Mouse (Mus musculus) inflammation-experienced regulatory T-cells, adult 16 weeks (primary cell): Measurements from ENCODE around the gene Gm14434. TPM values are rescaled to one million over a fixed set of nuclear protein-coding genes. Genes with fewer than 3 reads are reported as not detected.

Source experiments
- polyA plus RNA-seq: library from polyadenylated mRNA; unstranded; fragments of 100-300 nt; shearing (Covaris generic); gene quantifications from one replicate; pipeline ENCODE4 v1.2.1, GENCODE M21; 2017

The Gm14434 gene
- 5.3 TPM for polyA plus RNA-seq

GRCm38 (mm10) chr2:176486683-176487082 is at the start of gene Gm14434:
TSS of gene Gm14434 (minus strand) at chr2:176486783.

GRCm38 (mm10) chr2:176520756-176521155 is 34.2 kb upstream of the Gm14434 start, which contains the start of gene Zfp967:
TSS of gene Zfp967 (plus strand) at chr2:176521056.

GRCm38 (mm10) chr2:176423294-176423693 is 63.3 kb downstream of the Gm14434 start, which contains the start of gene Gm14435:
TSS of gene Gm14435 (plus strand) at chr2:176423594.

Other genes with a start within 250 kb of the Gm14434 start
- not detected for gene Gm11009, start 167.3 kb downstream of the Gm14434 start, polyA plus RNA-seq
- 10.2 TPM for gene Gm14435, start 63.2 kb downstream of the Gm14434 start, polyA plus RNA-seq
- not detected for gene Zfp967, start 34.3 kb upstream of the Gm14434 start, polyA plus RNA-seq
- gene Gm14308, start 149.6 kb upstream of the Gm14434 start, polyA plus RNA-seq, result 3.0 TPM
- gene Zfp973, start 183.7 kb upstream of the Gm14434 start, polyA plus RNA-seq, result 7.5 TPM
- gene Gm14305, start 221.5 kb upstream of the Gm14434 start, polyA plus RNA-seq, result 8.1 TPM